Mouse (Mus musculus) adrenal gland, adult 2 months (tissue): Measurements from ENCODE around the gene Zc3h18. TPM values are rescaled to one million over a fixed set of nuclear protein-coding genes. Genes with fewer than 3 reads are reported as not detected.

Experiments
- DNase-seq: peaks from one replicate; pipeline ENCODE4 v3.0.0; 2021
- polyA plus RNA-seq: library from polyadenylated mRNA; depleted of rRNA; stranded (reverse); fragments of >200 nt; gene quantifications from 2 replicates; pipeline ENCODE4 v1.2.3, GENCODE M21; 2012
- total RNA-seq, 2 experiments: library from RNA; stranded (reverse); gene quantifications; 2 replicates each; pipeline ENCODE4 v1.2.3; 2021

Zc3h18 gene
- total and polyA plus RNA-seq, 3 experiments: 34.3 to 44.8 (median 36.9) TPM

GRCm38 (mm10) chr8:122393717-122394116, 17.3 kb downstream of the Zc3h18 start:
- no peak for DNase-seq

DNA sequence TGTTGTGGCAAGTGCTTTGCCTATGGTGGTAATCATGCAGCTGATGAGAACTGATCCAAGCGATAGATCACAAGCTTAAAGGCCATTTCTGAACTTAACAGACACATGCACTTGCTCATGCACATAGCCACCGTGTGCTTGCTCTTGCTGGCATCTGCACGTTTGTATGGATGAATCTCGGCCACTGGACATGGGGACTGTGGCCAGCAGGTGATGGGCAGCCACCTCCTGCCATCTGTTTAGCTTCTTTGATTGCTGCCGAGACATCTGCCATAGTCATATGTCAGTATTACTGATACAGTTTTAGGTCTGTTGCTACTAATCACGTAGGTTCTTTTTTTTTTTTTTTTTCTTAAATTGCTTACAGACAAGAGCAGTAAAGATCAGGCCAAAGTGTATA, 18.9 kb downstream of the Zc3h18 start:
- no peak for DNase-seq

- DNase-seq: no peak
These were observed 21.8 kb downstream of the Zc3h18 start for GRCm38 (mm10) chr8:122398186-122398585.

GRCm38 (mm10) chr8:122405146-122405805, 28.9 kb downstream of the Zc3h18 start:
- no peak for DNase-seq

DNA sequence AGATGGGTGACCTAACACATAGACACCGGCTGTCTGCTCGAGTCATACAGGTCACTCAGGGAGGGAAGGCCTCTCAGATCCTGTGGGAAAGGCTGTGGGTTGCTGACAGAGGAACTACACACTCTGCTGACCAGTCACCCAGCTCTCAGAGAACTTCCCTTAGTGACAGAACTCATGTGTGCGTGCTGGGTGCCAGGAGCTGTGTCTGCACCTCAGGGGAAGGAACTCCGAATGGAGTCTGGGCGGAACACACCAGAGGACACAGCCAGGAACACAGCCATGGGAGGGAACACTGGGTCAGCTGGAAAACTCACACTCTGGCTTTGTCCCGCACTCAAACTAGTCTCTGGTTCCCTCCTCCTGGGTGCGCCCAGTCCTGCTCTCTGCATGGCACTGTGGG, 31.3 kb downstream of the Zc3h18 start:
- no peak for DNase-seq

- DNase-seq: no peak
These were observed 37.9 kb downstream of the Zc3h18 start for GRCm38 (mm10) chr8:122414311-122414710.

GRCm38 (mm10) chr8:122415554-122415953, 39.1 kb downstream of the Zc3h18 start:
- no peak for DNase-seq

DNA sequence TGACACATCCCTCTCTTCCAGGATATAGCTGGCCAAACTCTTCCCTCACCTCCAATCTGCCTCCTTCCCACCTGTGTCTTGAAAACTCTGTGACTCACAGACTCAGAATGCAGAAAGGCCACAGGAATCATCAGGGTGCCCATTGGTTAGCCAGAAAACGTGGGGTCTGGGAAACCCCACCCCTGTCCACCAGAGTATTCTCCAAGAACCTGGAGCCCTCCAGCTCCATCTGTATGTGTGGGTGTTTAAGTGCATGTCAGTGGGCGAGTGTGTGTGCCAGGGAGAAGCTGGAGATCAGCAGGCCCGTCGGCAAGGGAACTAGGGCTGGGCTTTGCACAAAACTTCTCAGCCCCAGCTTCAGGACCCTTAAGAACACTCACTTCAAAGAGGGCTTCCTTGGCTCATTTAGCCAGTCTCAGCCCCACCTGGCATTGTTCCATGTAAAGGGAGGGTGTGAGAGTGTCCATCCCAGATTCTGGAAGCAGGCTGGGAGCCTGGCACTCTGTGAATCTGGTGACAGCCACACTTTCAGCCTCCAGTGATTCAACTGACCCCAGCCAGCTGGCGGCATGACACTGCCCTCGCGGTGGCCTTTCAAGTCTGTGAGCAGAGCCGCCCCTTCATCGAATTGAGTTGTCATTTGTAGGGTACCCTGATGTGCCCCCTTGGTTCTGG, 43.6 kb downstream of the Zc3h18 start:
- no peak for DNase-seq

GRCm38 (mm10) chr8:122421376-122422070, 45.1 kb downstream of the Zc3h18 start, which contains the start of gene Il17c:
Gene Il17c (plus strand): TSS chr8:122422020.
- no peak for DNase-seq

- DNase-seq: no peak
These were observed 46.8 kb downstream of the Zc3h18 start for GRCm38 (mm10) chr8:122423217-122423616.

DNA sequence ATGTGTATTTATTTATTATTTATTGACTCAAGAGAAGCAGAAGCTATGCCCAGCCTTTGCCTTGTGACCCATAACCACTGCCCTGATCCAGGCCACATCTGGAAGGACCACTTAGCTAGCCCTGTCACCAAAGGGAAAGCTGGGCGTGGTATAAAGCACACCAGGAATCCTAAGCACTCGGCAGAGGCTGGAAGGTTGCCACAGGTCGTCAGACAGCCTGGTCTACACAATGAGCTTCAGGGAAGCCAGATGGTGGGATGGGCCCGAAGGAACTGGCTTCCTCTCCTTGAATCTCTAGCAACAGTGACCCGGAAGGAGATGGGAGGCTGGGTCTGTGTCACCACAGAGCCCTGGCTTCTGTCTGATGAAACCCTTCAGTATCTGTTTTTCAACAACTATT, 47.2 kb downstream of the Zc3h18 start:
- no peak for DNase-seq

GRCm38 (mm10) chr8:122426145-122426544, 49.7 kb downstream of the Zc3h18 start:
- DNase-seq: no peak

- no peak for DNase-seq
These were observed 51.2 kb downstream of the Zc3h18 start for GRCm38 (mm10) chr8:122427607-122428006.

DNA sequence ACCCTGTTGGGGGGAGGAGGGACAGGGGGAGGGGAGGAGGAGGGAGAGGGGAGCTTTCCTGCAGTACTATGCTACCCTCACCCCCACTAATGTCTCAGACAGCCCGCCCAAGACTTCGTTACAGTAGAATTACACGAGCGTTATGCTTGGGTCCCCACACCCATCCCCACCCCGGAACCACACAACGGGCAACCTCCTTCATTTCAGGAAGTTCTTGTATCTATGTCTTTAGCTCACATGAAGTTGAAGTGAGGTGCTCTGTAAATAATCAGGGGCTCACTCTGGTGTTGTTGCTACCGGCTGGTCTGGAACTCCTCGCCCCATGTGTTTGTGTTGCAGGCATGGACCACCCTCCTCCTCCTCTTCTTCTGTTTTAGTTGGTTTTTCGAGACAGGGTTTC, 51.8 kb downstream of the Zc3h18 start:
- DNase-seq: no peak

GRCm38 (mm10) chr8:122430058-122430636, 53.7 kb downstream of the Zc3h18 start:
- no peak for DNase-seq

- no peak for DNase-seq
These were observed 54.2 kb downstream of the Zc3h18 start for GRCm38 (mm10) chr8:122430646-122431045.

- DNase-seq: no peak
These were observed 55.5 kb downstream of the Zc3h18 start for GRCm38 (mm10) chr8:122431694-122432442.

- peak; percentile 82 for DNase-seq
These were observed 56.2 kb downstream of the Zc3h18 start, which contains the start of gene Cyba for GRCm38 (mm10) chr8:122432443-122433268. Gene Cyba (minus strand): TSS chr8:122432930.

- DNase-seq: no peak
These were observed 57.0 kb downstream of the Zc3h18 start for GRCm38 (mm10) chr8:122433269-122433905.

- DNase-seq: no peak
These were observed 59.0 kb downstream of the Zc3h18 start for GRCm38 (mm10) chr8:122435375-122435774.
